Mouse (Mus musculus) liver, embryonic 14.5 days (tissue): ENCODE results near the gene Pabpc4.

Experiments
- CTCF ChIP-seq: IDR thresholded peaks from 2 replicates; pipeline ENCODE4 v1.5.1; 2016; ENCODE audit warnings: antibody characterized with exemption, low read depth, control low read depth
- EP300 ChIP-seq: IDR thresholded peaks from 2 replicates; pipeline ENCODE4 v1.6.1; 2016; ENCODE audit warnings: antibody characterized with exemption, low read depth

DNA sequence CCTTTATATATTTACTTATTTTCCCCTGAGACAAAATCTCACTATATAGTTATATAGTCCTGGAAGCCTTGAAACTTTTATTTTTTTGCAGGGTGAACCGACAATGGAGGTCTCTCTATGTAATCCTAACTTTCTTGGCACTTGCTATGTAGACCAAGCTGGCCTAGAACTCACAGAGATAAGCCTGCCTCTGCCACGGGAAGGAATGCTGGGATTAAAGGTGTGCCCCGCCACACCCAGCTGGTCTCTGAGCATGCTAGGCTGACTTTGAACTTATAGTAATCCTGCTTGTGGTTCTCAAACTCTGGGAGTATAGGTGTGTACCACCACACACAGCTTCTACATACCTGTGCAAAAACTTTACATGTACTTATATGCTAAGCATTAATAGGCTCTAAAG, 18.0 kb downstream of the Pabpc4 start:
- TF ChIP-seq CTCF, result no peak
- TF ChIP-seq EP300, result no peak
